Mouse (Mus musculus) forebrain, embryonic 16.5 days (tissue): ENCODE results near the gene Nfat5. TPM values are rescaled to one million over a fixed set of nuclear protein-coding genes. Genes with fewer than 3 reads are reported as not detected.

Source experiments
- ATAC-seq: fragments of 200-750 bp; cut with Nextera tagmentation; 2 replicates; pipeline ENCODE4 v1.8.0; 2017; ENCODE audit warnings: mild to moderate bottlenecking, moderate library complexity
- H3K27ac ChIP-seq: fragments of 300-500 bp; sonication (generic); 2 replicates; pipeline ENCODE4 v1.5.1; 2014; ENCODE audit warnings: low read length, control low read depth
- H3K27me3 ChIP-seq: fragments of 300-500 bp; sonication (generic); replicated peaks from 2 replicates; pipeline ENCODE4 v1.6.1; 2014; ENCODE audit warnings: low read length; ENCODE audit not compliant: control insufficient read depth, insufficient read depth
- H3K36me3 ChIP-seq: fragments of 300-500 bp; sonication (generic); 2 replicates; pipeline ENCODE4 v1.6.1; 2014; ENCODE audit not compliant: control insufficient read depth, insufficient read depth
- H3K4me1 ChIP-seq: fragments of 300-500 bp; sonication (generic); replicated peaks from 2 replicates; pipeline ENCODE4 v1.6.1; 2014; ENCODE audit warnings: low read length; ENCODE audit not compliant: control insufficient read depth, insufficient read depth
- H3K4me2 ChIP-seq: fragments of 300-500 bp; sonication (generic); 2 replicates; pipeline ENCODE4 v1.6.1; 2014; ENCODE audit warnings: mild to moderate bottlenecking, low read length, control low read depth
- H3K4me3 ChIP-seq: fragments of 300-500 bp; sonication (generic); replicated peaks from 2 replicates; pipeline ENCODE4 v1.5.1; 2014; ENCODE audit warnings: mild to moderate bottlenecking, low read length, control low read depth
- H3K9ac ChIP-seq: fragments of 300-500 bp; sonication (generic); replicated peaks from 2 replicates; pipeline ENCODE4 v1.6.1; 2014; ENCODE audit warnings: low read depth, low read length, control low read depth
- H3K9me3 ChIP-seq: fragments of 300-500 bp; sonication (generic); 2 replicates; pipeline ENCODE4 v1.6.1; 2016; ENCODE audit warnings: low read length; ENCODE audit not compliant: control insufficient read depth
- WGBS: fragments of 180-500 bp; shearing (Covaris S2); extraction: QIAGEN DNeasy Blood & Tissue Kit; methylation state at CpG from one replicate; pipeline ENCODE4 v1.1.7; 2014; 5-methylcytosine and 5-hydroxymethylcytosine counted together
- polyA plus RNA-seq: library from polyadenylated mRNA; unstranded; fragments of >200 nt; fragmentation: Nextera tagmentation; extraction: Ambion mirVana; gene quantifications from 2 replicates; pipeline ENCODE4 v1.2.1, GENCODE M21; 2015

Nfat5 gene
- polyA plus RNA-seq, 1 experiment from 2014 or later: 11.8 TPM

DNA sequence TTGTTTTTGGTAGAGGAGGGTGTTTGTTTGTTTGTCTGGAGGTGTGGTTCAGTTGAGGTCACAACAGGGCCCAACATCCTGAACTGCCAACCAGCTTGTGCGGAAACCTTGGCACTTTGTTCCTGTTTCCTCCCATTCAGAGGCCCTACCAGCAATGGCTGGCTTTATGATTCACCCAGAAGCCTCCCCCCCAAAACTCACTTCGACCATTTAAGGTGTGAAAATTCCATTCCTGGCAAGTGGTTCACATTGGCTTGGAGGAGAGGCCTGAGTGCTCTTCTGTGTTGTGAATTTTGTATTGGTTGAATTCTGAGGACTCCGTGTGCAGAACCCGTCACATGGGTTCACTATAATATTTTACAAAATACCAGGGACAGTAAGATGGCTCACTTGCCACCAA lies 32.1 kb upstream of the Nfat5 start:
- Histone ChIP-seq H3K27me3 (no peaks in the 10 kb centered on the region), H3K36me3 (no peaks in the 10 kb centered on the region), H3K9me3 (no peaks in the 10 kb centered on the region), H3K4me1 (peaks cover 8% of the 10 kb centered on the region; the same call in 1 of the 2 replicates), H3K4me2 (no peak overlapping the region), H3K4me3 (no peak overlapping the region), H3K9ac (no peak overlapping the region), H3K27ac (no peak overlapping the region)
- 86% methylated on average over 4 of the region's 4 CpGs for WGBS
- no peak for ATAC-seq

DNA sequence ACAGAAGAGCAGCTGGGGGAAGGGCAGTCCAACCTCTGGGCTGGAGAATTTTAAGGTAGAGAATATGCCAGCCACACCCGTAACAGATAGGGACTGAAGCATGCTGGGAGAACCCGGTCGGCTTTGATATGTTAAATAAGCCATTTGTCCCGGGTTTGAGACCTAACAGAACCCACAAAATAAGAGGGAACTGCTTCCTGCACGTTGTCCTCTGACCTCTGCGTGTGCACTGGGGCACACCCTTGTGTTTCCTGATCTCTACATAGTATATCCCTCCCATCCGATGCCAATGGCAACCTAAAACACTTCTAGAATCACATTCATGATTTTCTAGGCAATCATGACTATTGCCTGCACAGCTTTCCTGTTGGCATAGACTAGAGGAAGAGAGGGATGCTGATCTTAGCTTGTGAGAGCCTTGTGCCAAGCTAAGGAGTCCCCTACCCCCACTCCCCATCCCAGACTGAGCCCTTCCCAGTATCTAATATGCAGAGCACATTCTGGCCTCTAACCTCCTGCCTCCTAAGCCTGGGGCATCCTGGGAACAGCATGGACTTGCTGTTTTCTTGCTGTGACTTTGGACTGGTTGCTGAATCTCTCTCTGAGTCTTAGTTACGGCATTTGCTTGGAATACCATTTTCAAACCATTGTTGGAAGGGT lies 31.1 kb upstream of the Nfat5 start:
- Histone ChIP-seq H3K9me3 (no peaks in the 10 kb centered on the region), H3K27ac (no peak overlapping the region), H3K4me3 (no peak overlapping the region), H3K36me3 (no peaks in the 10 kb centered on the region), H3K9ac (no peak overlapping the region), H3K4me1 (peaks cover 4% of the 10 kb centered on the region; the same call in 1 of the 2 replicates), H3K4me2 (no peak overlapping the region), H3K27me3 (no peaks in the 10 kb centered on the region)
- no peak for ATAC-seq
- 79% methylated on average over 8 of the region's 8 CpGs for WGBS

DNA sequence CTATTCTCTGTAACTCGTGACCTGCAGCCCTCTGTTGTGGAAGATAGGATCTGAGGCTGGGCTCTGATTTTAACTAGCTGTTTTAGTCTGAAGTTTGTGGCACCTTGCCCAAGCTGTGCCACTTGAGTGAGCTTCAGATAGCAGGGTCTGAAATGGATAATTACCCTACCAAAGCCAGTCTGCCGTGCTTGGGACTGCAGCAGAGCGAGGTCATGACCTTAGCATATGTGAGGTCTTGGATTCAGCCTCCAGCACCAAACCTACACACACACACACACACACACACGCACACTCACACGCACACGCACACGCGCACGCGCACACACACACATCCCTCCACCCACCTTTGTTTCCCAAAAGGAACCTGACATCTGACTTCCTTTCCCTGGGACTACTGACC lies 27.5 kb upstream of the Nfat5 start:
- Histone ChIP-seq H3K27me3 (no peaks in the 10 kb centered on the region), H3K36me3 (no peaks in the 10 kb centered on the region), H3K4me1 (0 out of 2 replicates have a peak, but pooled peaks cover 4% of the 10 kb centered on the region), H3K4me2 (no peak overlapping the region), H3K9me3 (no peaks in the 10 kb centered on the region), H3K27ac (no peak overlapping the region), H3K4me3 (no peak overlapping the region), H3K9ac (no peak overlapping the region)
- WGBS: 77% methylated on average over 10 of the region's 10 CpGs
- ATAC-seq: no peak

DNA sequence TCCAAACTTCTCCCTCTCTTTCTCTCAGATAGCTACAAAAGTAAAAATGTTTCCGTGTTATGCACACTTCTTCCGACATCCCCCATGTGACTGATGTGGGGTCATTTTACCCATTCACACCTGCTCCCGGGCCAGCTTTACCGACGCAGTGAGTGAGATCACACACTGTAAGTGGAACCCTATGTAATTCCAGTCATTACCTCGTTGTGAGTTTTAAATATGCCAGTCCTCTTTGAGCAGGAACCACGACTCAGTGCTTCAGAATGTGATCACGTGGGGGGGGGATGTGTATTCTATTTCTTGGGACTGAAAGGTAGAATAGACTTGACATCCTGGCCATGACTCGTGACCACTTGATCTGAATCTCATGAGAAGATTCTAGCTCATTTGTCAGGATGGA lies 24.8 kb upstream of the Nfat5 start:
- Histone ChIP-seq H3K4me1 (0 out of 2 replicates have a peak, but pooled peaks cover 4% of the 10 kb centered on the region), H3K9ac (no peak overlapping the region), H3K36me3 (no peaks in the 10 kb centered on the region), H3K9me3 (no peaks in the 10 kb centered on the region), H3K27me3 (no peaks in the 10 kb centered on the region), H3K4me2 (no peak overlapping the region), H3K4me3 (no peak overlapping the region), H3K27ac (no peak overlapping the region)
- WGBS: 75% methylated on average over 9 of the region's 9 CpGs
- ATAC-seq: no peak

DNA sequence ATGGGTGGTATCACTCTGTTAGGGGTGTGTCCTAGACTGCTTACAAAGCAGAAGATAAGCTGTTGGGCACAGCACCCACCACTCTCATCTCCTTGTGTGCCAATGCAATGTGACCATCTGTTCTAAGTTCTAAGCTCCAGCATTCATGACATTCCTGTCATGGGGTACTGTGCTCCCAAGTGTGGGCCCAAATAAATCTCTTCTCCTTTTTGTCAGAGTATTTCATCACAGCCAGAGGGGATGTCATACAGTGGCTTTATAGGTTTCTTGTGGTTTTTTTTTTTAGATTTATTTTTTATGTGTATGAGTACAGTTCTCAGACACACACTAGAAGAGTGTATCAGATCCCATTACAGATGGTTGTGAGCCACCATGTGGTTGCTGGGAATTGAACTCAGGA lies 24.1 kb upstream of the Nfat5 start:
- Histone ChIP-seq H3K9me3 (no peaks in the 10 kb centered on the region), H3K9ac (no peak overlapping the region), H3K4me1 (0 out of 2 replicates have a peak, but pooled peaks cover 4% of the 10 kb centered on the region), H3K27me3 (no peaks in the 10 kb centered on the region), H3K27ac (no peak overlapping the region), H3K4me2 (no peak overlapping the region), H3K4me3 (no peak overlapping the region), H3K36me3 (no peaks in the 10 kb centered on the region)
- no peak for ATAC-seq

DNA sequence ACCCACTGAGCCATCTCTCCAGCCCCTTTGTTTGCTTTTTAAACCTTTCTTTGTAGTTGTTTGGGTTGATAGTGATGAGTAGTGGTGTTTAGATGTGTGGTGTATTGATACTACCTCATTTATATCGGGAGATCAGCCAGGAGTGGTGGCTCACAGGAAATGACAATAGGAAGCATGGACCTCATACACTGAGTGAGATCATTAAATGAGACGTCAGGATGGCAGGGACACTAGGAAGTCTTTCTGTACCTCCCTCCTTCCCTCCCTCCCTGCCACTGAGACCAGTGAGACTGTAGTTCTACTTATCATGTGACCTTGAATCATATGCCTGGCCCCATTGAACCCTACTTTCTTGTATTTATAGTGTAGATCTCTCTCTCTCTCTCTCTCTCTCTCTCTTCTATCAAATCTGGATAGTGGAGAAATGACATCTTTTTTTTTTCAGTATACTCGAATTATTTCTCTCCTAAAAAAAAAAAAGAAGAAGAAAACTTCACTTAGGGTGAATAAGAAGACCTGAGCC lies 23.6 kb upstream of the Nfat5 start:
- Histone ChIP-seq H3K4me3 (no peak overlapping the region), H3K36me3 (no peaks in the 10 kb centered on the region), H3K9me3 (no peaks in the 10 kb centered on the region), H3K27me3 (no peaks in the 10 kb centered on the region), H3K4me2 (no peak overlapping the region), H3K9ac (no peak overlapping the region), H3K4me1 (0 out of 2 replicates have a peak, but pooled peaks cover 4% of the 10 kb centered on the region), H3K27ac (no peak overlapping the region)
- no peak for ATAC-seq
- WGBS: 57% methylated on average over 3 of the region's 3 CpGs

DNA sequence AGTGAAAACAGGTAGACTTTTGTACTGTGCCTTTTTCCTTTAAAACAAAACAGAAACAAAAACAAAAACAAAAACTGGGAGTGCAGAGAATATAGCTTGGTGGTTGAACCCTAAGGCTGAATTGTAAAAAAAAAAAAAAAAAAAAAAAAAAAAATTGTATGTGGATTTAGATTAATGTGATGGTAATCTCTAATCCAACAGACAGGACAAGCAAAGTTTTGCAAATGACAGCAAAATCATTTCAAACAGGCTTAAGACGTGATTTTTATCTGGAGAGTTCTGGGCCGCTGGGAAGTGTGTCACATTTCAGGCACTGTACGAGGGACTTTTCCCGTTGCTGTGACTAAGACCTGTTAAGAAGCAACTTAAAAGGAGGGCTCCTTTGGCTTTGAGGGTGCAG lies 23.0 kb upstream of the Nfat5 start:
- Histone ChIP-seq H3K27ac (no peak overlapping the region), H3K4me1 (0 out of 2 replicates have a peak, but pooled peaks cover 4% of the 10 kb centered on the region), H3K27me3 (no peaks in the 10 kb centered on the region), H3K9ac (no peak overlapping the region), H3K36me3 (no peaks in the 10 kb centered on the region), H3K4me2 (no peak overlapping the region), H3K9me3 (no peaks in the 10 kb centered on the region), H3K4me3 (no peak overlapping the region)
- WGBS: 73% methylated on average over 4 of the region's 4 CpGs
- no peak for ATAC-seq

DNA sequence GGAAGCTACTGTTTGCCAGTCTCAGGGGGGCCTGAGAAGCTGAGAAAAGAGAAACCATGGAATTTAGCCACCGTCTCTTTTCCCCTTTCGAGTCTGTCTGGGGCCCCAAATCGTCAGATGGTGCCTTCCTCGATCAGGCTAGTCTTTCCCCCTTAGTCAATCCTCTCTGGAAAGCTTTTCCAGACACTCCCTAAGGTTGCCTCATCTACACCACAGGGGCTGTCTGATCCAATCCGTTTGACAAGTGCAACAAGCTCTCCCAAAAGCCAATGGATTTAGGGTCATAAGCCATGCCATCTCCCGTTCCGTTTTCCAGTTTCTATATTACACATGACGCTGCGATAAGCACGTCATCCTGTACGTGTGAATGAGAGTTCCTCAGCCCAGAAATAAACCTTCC lies 22.5 kb upstream of the Nfat5 start:
- WGBS: 79% methylated on average over 11 of the region's 11 CpGs
- H3K4me2 ChIP-seq: no peak overlapping the region

DNA sequence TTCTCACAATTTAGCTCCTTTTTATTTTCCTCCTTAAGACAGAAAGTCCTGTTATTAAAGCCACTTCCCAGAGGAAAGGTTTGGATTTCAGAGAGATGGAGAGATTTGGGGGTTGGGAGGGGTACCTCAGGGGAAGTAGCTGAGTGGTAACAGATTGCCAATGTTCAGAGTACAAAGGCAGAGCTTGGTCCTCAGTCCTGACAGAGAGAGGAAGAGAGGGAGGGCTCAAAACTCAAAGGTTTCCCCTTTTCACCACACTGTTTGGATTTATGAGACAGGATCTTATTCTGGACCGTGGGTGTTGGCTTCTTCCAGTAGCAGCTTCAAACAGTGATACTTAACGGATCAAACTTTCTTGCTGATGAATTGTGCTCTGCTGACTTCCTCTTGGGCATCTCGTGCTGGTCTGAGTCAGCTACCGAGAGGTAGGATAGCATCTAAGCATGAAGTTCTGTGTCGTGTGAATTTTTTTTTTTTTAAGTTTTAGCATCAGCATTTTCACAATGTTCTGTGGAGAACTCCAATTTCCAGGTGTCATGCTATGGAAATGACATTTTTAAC lies 15.9 kb upstream of the Nfat5 start:
- H3K27ac ChIP-seq: no peak overlapping the region
- no peaks in the 10 kb centered on the region for H3K9me3 ChIP-seq
- H3K4me1 ChIP-seq: no peaks in the 10 kb centered on the region
- no peak overlapping the region for H3K4me2 ChIP-seq
- H3K27me3 ChIP-seq: no peaks in the 10 kb centered on the region
- H3K36me3 ChIP-seq: no peaks in the 10 kb centered on the region
- H3K9ac ChIP-seq: no peak overlapping the region
- WGBS: 77% methylated on average over 5 of the region's 5 CpGs
- no peak for ATAC-seq
- no peak overlapping the region for H3K4me3 ChIP-seq

More for the DNA sequence above, 22.5 kb upstream of the Nfat5 start:
- H3K9me3 ChIP-seq: no peaks in the 10 kb centered on the region
- H3K4me1 ChIP-seq: 0 out of 2 replicates have a peak, but pooled peaks cover under 1% of the 10 kb centered on the region
- H3K27me3 ChIP-seq: no peaks in the 10 kb centered on the region
- no peak overlapping the region for H3K27ac ChIP-seq
- ATAC-seq: no peak
- no peak overlapping the region for H3K9ac ChIP-seq
- no peaks in the 10 kb centered on the region for H3K36me3 ChIP-seq
- H3K4me3 ChIP-seq: no peak overlapping the region
